Mouse (Mus musculus) megakaryocyte, embryonic 14.5 days (primary cell): Measurements from ENCODE around the gene Nubpl.

Experiments used
- FLI1 ChIP-seq: IDR thresholded peaks from 2 replicates; pipeline ENCODE4 v1.6.1; 2012; ENCODE audit warnings: low read length, inconsistent platforms, mixed read lengths
- GATA1 ChIP-seq: IDR thresholded peaks from 3 replicates; pipeline ENCODE4 v1.6.1; 2012; ENCODE audit warnings: mixed read lengths, low read length, inconsistent platforms, borderline replicate concordance

DNA sequence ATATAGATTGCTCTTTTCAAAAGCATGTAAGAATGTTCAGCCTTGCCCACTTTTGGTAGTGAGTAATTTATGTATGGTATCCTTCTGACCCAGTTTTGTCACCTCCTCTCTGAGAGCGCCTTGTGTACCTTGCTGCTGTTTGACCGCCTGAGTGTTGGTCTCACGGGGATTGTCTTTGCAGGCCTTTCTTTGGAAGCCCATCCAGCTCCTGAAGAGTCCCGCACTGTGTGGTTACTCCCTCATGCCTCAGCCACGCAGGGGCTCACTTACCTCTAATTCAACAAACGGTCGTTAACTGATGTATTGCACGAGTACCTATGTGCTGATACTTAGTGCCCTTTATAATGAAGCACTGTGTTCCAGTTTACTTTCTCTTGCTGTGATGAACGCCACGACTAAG is 192.1 kb downstream of the Nubpl start:
- TF ChIP-seq GATA1 (no peak), FLI1 (no peak)
